Mouse (Mus musculus): ENCODE data around the gene Sp2. TPM values are rescaled to one million over a fixed set of nuclear protein-coding genes. Genes with fewer than 3 reads are reported as not detected.

Gene Sp2
- polyA plus RNA-seq, 1 experiment from 2014 or later, result 10.6 TPM

- Histone ChIP-seq H3K4me3 (ENCODE audit: low read depth, low read length) (no peak overlapping the region), H3K4me1 (ENCODE audit: insufficient read depth, low read depth, low read length) (peaks cover 6% of the 10 kb centered on the region; the same call in 1 of the 2 replicates), H3K36me3 (ENCODE audit: insufficient read depth, low read length) (0 out of 2 replicates have a peak, but pooled peaks cover 6% of the 10 kb centered on the region), H3K27me3 (replicated peaks; ENCODE audit: insufficient read depth, low read length) (no peaks in the 10 kb centered on the region), H3K4me2 (replicated peaks; ENCODE audit: low read depth, low read length) (no peak overlapping the region), H3K9ac (replicated peaks; ENCODE audit: low read depth) (no peak overlapping the region), H3K9me3 (ENCODE audit: low read length) (no peaks in the 10 kb centered on the region), H3K27ac (ENCODE audit: low read length) (no peak overlapping the region)
- WGBS, result 70% methylated on average over 4 of the region's 4 CpGs
- DNase-seq (ENCODE audit: low spot score), result no peak
- TF ChIP-seq CTCF (IDR thresholded peaks at IDR 0.05), result no peak
- TF ChIP-seq EP300 (IDR thresholded peaks at IDR 0.05), result no peak
- no peak for ATAC-seq
Measured at GRCm38 (mm10) chr11:96947849-96948248, 34.9 kb downstream of the Sp2 start.

DNA sequence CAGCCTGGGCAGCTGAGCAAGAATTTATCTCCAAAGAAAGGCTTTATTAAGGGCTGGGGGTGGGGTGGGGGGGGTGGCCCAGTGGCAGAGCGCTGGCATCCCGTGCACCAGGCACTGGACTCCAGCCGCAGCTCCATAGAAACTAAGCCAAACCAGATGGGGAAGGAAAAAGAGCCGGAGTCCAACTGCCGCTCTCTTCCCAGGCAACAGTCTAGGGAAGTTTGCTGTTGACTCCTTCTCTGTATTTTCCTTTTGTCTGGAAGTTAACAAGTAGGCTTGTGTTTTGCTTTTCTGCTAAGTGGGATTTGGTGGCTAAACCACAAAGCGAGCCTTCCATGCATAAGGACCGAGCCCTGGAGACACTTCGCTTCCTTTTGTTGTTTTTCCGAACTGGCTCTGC is 36.3 kb downstream of the Sp2 start:
- Histone ChIP-seq H3K4me3 (ENCODE audit: low read depth, low read length) (no peak overlapping the region), H3K9ac (replicated peaks; ENCODE audit: low read depth) (no peak overlapping the region), H3K36me3 (ENCODE audit: insufficient read depth, low read length) (no peaks in the 10 kb centered on the region), H3K4me2 (replicated peaks; ENCODE audit: low read depth, low read length) (no peak overlapping the region), H3K9me3 (ENCODE audit: low read length) (no peaks in the 10 kb centered on the region), H3K4me1 (ENCODE audit: insufficient read depth, low read depth, low read length) (peaks cover 6% of the 10 kb centered on the region; the same call in 1 of the 2 replicates), H3K27me3 (replicated peaks; ENCODE audit: insufficient read depth, low read length) (no peaks in the 10 kb centered on the region), H3K27ac (ENCODE audit: low read length) (no peak overlapping the region)
- DNase-seq (ENCODE audit: low spot score) (no peak), ATAC-seq (no peak)
- 82% methylated on average over 9 of the region's 9 CpGs for WGBS
- TF ChIP-seq CTCF (IDR thresholded peaks at IDR 0.05), result no peak
- TF ChIP-seq EP300 (IDR thresholded peaks at IDR 0.05), result no peak

GRCm38 (mm10) chr11:96944844-96945580 is 37.7 kb downstream of the Sp2 start:
- H3K36me3 ChIP-seq (ENCODE audit: insufficient read depth, low read length), result no peaks in the 10 kb centered on the region
- no peak overlapping the region for H3K4me3 ChIP-seq (ENCODE audit: low read depth, low read length)
- H3K4me1 ChIP-seq (ENCODE audit: insufficient read depth, low read depth, low read length), result peaks cover 6% of the 10 kb centered on the region; the same call in 1 of the 2 replicates
- ATAC-seq, result no peak
- no peak overlapping the region for H3K27ac ChIP-seq (ENCODE audit: low read length)
- H3K27me3 ChIP-seq (replicated peaks; ENCODE audit: insufficient read depth, low read length), result no peaks in the 10 kb centered on the region
- 0 out of 2 replicates have a peak overlapping the region, but pooled peaks have one; percentile 83 for H3K4me2 ChIP-seq (replicated peaks; ENCODE audit: low read depth, low read length)
- H3K9ac ChIP-seq (replicated peaks; ENCODE audit: low read depth), result no peak overlapping the region
- TF ChIP-seq CTCF (IDR thresholded peaks at IDR 0.05) (no peak), EP300 (IDR thresholded peaks at IDR 0.05) (no peak)
- H3K9me3 ChIP-seq (ENCODE audit: low read length), result no peaks in the 10 kb centered on the region
- DNase-seq (ENCODE audit: low spot score), result no peak
- WGBS, result 67% methylated on average over 14 of the region's 14 CpGs

GRCm38 (mm10) chr11:96943746-96944304 is 38.9 kb downstream of the Sp2 start, which contains the start of gene Pnpo:
Gene Pnpo (minus strand): TSS chr11:96943986.
- Histone ChIP-seq H3K27ac (ENCODE audit: low read length) (peak within 1 kb of the TSS; percentile 73), H3K27me3 (replicated peaks; ENCODE audit: insufficient read depth, low read length) (no peaks in the 10 kb centered on the region), H3K36me3 (ENCODE audit: insufficient read depth, low read length) (no peaks in the 10 kb centered on the region), H3K4me1 (ENCODE audit: insufficient read depth, low read depth, low read length) (peaks cover 6% of the 10 kb centered on the region; the same call in 1 of the 2 replicates), H3K4me3 (ENCODE audit: low read depth, low read length) (peak within 1 kb of the TSS; percentile 51), H3K4me2 (replicated peaks; ENCODE audit: low read depth, low read length) (peak within 1 kb of the TSS; percentile 83), H3K9me3 (ENCODE audit: low read length) (no peaks in the 10 kb centered on the region), H3K9ac (replicated peaks; ENCODE audit: low read depth) (peak within 1 kb of the TSS; percentile 32)
- TF ChIP-seq CTCF (IDR thresholded peaks at IDR 0.05) (no peak), EP300 (IDR thresholded peaks at IDR 0.05) (no peak)
- ATAC-seq (peak; percentile 98), DNase-seq (ENCODE audit: low spot score) (peak; percentile 98)
- WGBS, result 3% methylated on average over 29 of the region's 29 CpGs

DNA sequence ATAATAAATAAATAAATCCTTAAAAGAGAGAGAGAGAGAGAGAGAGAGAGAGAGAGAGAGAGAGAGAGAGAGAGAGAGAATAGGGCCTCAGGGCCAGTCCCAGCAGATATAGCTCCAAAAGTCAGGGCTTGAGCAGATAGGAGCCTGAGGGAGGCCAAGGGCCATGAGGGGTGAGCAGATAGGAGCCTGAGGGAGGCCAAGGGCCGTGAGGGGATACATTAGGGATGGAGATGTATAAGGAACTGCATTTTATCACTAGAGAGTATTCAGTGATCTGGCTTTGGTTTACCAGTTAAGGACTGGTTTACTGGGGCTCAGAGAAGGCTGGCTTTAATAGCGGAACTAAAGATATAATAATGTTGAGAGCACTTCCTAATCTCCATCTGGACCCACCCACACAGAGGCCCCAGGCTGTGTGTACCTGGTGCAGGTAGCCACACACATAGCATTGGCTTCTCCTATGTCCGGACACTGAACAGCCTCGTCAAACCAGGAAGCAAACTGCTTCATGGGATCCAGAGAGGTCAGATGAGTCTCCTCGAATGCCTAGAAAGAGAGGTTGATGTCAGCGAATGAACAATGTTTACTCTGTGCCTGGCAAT is 40.7 kb downstream of the Sp2 start:
- Histone ChIP-seq H3K4me2 (replicated peaks; ENCODE audit: low read depth, low read length) (no peak overlapping the region), H3K27me3 (replicated peaks; ENCODE audit: insufficient read depth, low read length) (no peaks in the 10 kb centered on the region), H3K27ac (ENCODE audit: low read length) (no peak overlapping the region), H3K4me1 (ENCODE audit: insufficient read depth, low read depth, low read length) (peaks cover 6% of the 10 kb centered on the region; the same call in 1 of the 2 replicates), H3K9ac (replicated peaks; ENCODE audit: low read depth) (no peak overlapping the region), H3K36me3 (ENCODE audit: insufficient read depth, low read length) (no peaks in the 10 kb centered on the region), H3K9me3 (ENCODE audit: low read length) (no peaks in the 10 kb centered on the region), H3K4me3 (ENCODE audit: low read depth, low read length) (no peak overlapping the region)
- DNase-seq (ENCODE audit: low spot score) (no peak), ATAC-seq (no peak)
- WGBS, result 63% methylated on average over 6 of the region's 6 CpGs
- TF ChIP-seq EP300 (IDR thresholded peaks at IDR 0.05), result no peak
- no peak for TF ChIP-seq CTCF (IDR thresholded peaks at IDR 0.05)

Data from lung, postnatal 0 days (tissue).